Mouse (Mus musculus): ENCODE results near the gene Rrp12.
"Not testable (repeated sequence)": the region's sequence is repeated elsewhere in the genome, so short reads cannot be mapped to it uniquely, and the experiment has no call there.

Gene Rrp12

GRCm38 (mm10) chr19:41895460-41896318 lies at the start of gene Rrp12:
TSS of gene Rrp12 (minus strand) at chr19:41896173.
- DNase-seq (ENCODE audit: low spot score in 2 of 2), result peak; percentile 86 to 89

- DNase-seq (ENCODE audit: low spot score in 2 of 2), result no peak
Observed at GRCm38 (mm10) chr19:41943841-41944240, 47.9 kb upstream of the Rrp12 start.

- no peak for DNase-seq (ENCODE audit: low spot score in 2 of 2)
Observed at GRCm38 (mm10) chr19:41938539-41938938, 42.6 kb upstream of the Rrp12 start.

- no peak for DNase-seq (ENCODE audit: low spot score in 2 of 2)
Observed at GRCm38 (mm10) chr19:41935921-41936320, 39.9 kb upstream of the Rrp12 start.

- no peak for DNase-seq (ENCODE audit: low spot score in 2 of 2)
Observed at GRCm38 (mm10) chr19:41934124-41934523, 38.2 kb upstream of the Rrp12 start.

GRCm38 (mm10) chr19:41933179-41934086 lies 37.5 kb upstream of the Rrp12 start, which contains the start of the genes Exosc1 and Zdhhc16:
TSS of gene Exosc1 (minus strand) at chr19:41933423.
TSS of gene Zdhhc16 (plus strand) at chr19:41933480.
- DNase-seq (ENCODE audit: low spot score in 2 of 2), result peak; percentile 100

- peak in 1 of 2 experiments; percentile 29 for DNase-seq (ENCODE audit: low spot score in 2 of 2)
Observed at GRCm38 (mm10) chr19:41932686-41933085, 36.7 kb upstream of the Rrp12 start.

- DNase-seq (ENCODE audit: low spot score in 2 of 2), result no peak
Observed at GRCm38 (mm10) chr19:41920412-41921067, 24.6 kb upstream of the Rrp12 start.

GRCm38 (mm10) chr19:41919471-41919870 lies 23.5 kb upstream of the Rrp12 start:
- DNase-seq (ENCODE audit: low spot score in 2 of 2), result no peak

- DNase-seq (ENCODE audit: low spot score in 2 of 2), result no peak
Observed at GRCm38 (mm10) chr19:41916853-41917252, 20.9 kb upstream of the Rrp12 start.

GRCm38 (mm10) chr19:41915294-41915693 lies 19.3 kb upstream of the Rrp12 start:
- no peak for DNase-seq (ENCODE audit: low spot score in 2 of 2)

GRCm38 (mm10) chr19:41914592-41914882 lies 18.6 kb upstream of the Rrp12 start:
- not testable (repeated sequence) for DNase-seq (ENCODE audit: low spot score in 2 of 2)

GRCm38 (mm10) chr19:41913774-41914591 lies 18.0 kb upstream of the Rrp12 start:
- DNase-seq (ENCODE audit: low spot score in 2 of 2), result peak in 1 of 2 experiments; percentile 21

GRCm38 (mm10) chr19:41912121-41913080 lies 16.4 kb upstream of the Rrp12 start:
- peak; percentile 36 to 42 for DNase-seq (ENCODE audit: low spot score in 2 of 2)

GRCm38 (mm10) chr19:41911178-41912073 lies 15.5 kb upstream of the Rrp12 start, which contains the start of gene Pgam1:
TSS of gene Pgam1 (plus strand) at chr19:41911923.
- DNase-seq (ENCODE audit: low spot score in 2 of 2), result peak; percentile 94 to 96

- no peak for DNase-seq (ENCODE audit: low spot score in 2 of 2)
Observed at GRCm38 (mm10) chr19:41910396-41910795, 14.4 kb upstream of the Rrp12 start.

GRCm38 (mm10) chr19:41908736-41909135 lies 12.8 kb upstream of the Rrp12 start:
- no peak for DNase-seq (ENCODE audit: low spot score in 2 of 2)

- DNase-seq (ENCODE audit: low spot score in 2 of 2), result no peak
Observed at GRCm38 (mm10) chr19:41907079-41907760, 11.2 kb upstream of the Rrp12 start.

Data from right cerebral cortex, adult 2 months (tissue).